Mouse (Mus musculus): ENCODE measurements around the gene Adam12. TPM values are rescaled to one million over a fixed set of nuclear protein-coding genes. Genes with fewer than 3 reads are reported as not detected.

Adam12 gene
- polyA plus RNA-seq, 1 experiment from 2014 or later = 50.9 TPM

DNA sequence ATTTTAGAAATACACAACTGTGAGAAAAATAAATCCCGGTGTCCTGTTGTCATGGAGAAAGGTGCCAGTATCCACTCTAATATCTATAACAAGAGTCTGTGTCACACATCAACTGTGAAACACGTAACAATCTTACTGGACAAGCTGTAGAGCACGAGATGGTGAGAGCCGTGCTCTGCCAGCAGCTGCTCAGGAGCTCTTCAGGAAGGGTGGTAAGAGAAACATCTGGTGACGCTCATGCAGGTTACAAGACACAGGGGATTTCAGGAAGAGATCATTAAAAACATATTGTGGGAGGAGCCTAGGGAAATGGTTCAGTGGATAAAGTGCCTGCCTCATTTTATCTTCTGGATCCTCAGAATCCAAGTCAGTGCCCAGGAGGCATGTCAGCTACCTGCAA is 158.9 kb downstream of the Adam12 start:
- Histone ChIP-seq H3K27me3 (ENCODE audit: insufficient read depth, low read length) (no peaks in the 10 kb centered on the region), H3K4me2 (no peak overlapping the region), H3K9me3 (ENCODE audit: low read depth, low read length) (no peaks in the 10 kb centered on the region), H3K4me1 (ENCODE audit: insufficient read depth) (peaks cover 14% of the 10 kb centered on the region; the same call in 1 of the 2 replicates), H3K4me3 (ENCODE audit: low read depth, low read length) (no peak overlapping the region), H3K27ac (ENCODE audit: low read depth) (peak overlapping the region; percentile 67; the same call in 1 of the 2 replicates), H3K36me3 (ENCODE audit: insufficient read depth) (no peaks in the 10 kb centered on the region), H3K9ac (no peak overlapping the region)
- DNase-seq (no peak), ATAC-seq (ENCODE audit: insufficient read depth) (no peak)
- 71% methylated on average over 5 of the region's 5 CpGs for WGBS
- TF ChIP-seq CTCF (IDR thresholded peaks at IDR 0.05; ENCODE audit: low read depth) = no peak

DNA sequence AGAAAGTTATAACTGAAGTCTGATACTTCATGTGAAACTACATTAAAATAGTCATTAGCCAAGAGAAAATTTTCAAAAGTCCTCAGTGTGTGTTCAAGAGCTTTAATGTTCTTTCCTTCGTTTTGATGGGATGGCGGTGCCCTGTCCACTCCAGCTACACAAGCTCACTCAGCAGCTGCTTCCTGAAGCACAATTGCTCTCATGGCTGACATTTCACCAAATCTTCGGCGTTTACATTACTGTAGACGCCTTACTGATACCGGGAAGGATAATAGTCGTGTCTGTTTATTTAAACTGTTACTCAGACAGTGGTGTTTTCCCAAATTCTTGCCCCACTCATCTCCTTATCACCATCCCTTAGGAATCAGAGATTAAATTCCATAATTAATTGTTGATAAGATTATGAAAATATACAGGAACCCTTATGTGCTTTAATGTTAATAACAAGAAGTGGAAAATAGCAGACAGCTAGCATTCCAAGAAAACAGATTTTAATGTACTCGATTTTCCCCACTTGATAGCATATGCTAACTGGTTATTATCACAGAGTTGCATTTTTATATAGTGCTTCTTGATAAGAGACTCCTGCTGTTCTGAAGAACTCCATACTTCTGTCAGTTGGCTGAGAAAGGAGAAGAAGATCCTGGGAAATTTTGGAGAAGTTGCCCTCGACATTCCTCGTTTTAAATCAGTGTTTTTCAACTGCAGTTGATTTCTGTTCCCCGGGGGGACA is 160.6 kb downstream of the Adam12 start:
- peaks cover 14% of the 10 kb centered on the region; the same call in 1 of the 2 replicates for H3K4me1 ChIP-seq (ENCODE audit: insufficient read depth)
- no peaks in the 10 kb centered on the region for H3K36me3 ChIP-seq (ENCODE audit: insufficient read depth)
- DNase-seq (peak; percentile 89), ATAC-seq (ENCODE audit: insufficient read depth) (peak; percentile 83)
- H3K27me3 ChIP-seq (ENCODE audit: insufficient read depth, low read length) = no peaks in the 10 kb centered on the region
- H3K4me3 ChIP-seq (ENCODE audit: low read depth, low read length) = no peak overlapping the region
- H3K27ac ChIP-seq (ENCODE audit: low read depth) = peak overlapping the region; percentile 67
- WGBS = 17% methylated on average over 11 of the region's 11 CpGs
- H3K9me3 ChIP-seq (ENCODE audit: low read depth, low read length) = no peaks in the 10 kb centered on the region
- H3K9ac ChIP-seq = no peak overlapping the region
- TF ChIP-seq CTCF (IDR thresholded peaks at IDR 0.05; ENCODE audit: low read depth) = no peak
- H3K4me2 ChIP-seq = no peak overlapping the region

GRCm38 (mm10) chr7:134062629-134063028 is 169.3 kb downstream of the Adam12 start:
- Histone ChIP-seq H3K27me3 (ENCODE audit: insufficient read depth, low read length) (no peaks in the 10 kb centered on the region), H3K36me3 (ENCODE audit: insufficient read depth) (no peaks in the 10 kb centered on the region), H3K9me3 (ENCODE audit: low read depth, low read length) (no peaks in the 10 kb centered on the region), H3K4me2 (no peak overlapping the region), H3K4me3 (ENCODE audit: low read depth, low read length) (no peak overlapping the region), H3K4me1 (ENCODE audit: insufficient read depth) (no peaks in the 10 kb centered on the region), H3K27ac (ENCODE audit: low read depth) (no peak overlapping the region), H3K9ac (no peak overlapping the region)
- DNase-seq = no peak
- ATAC-seq (ENCODE audit: insufficient read depth) = no peak
- no peak for TF ChIP-seq CTCF (IDR thresholded peaks at IDR 0.05; ENCODE audit: low read depth)
- WGBS = 73% methylated on average over 4 of the region's 4 CpGs

GRCm38 (mm10) chr7:134052486-134052885 is 179.5 kb downstream of the Adam12 start:
- TF ChIP-seq CTCF (IDR thresholded peaks at IDR 0.05; ENCODE audit: low read depth) = no peak
- Histone ChIP-seq H3K9ac (no peak overlapping the region), H3K36me3 (ENCODE audit: insufficient read depth) (no peaks in the 10 kb centered on the region), H3K4me3 (ENCODE audit: low read depth, low read length) (no peak overlapping the region), H3K4me1 (ENCODE audit: insufficient read depth) (0 out of 2 replicates have a peak, but pooled peaks cover 4% of the 10 kb centered on the region), H3K27ac (ENCODE audit: low read depth) (no peak overlapping the region), H3K27me3 (ENCODE audit: insufficient read depth, low read length) (no peaks in the 10 kb centered on the region), H3K9me3 (ENCODE audit: low read depth, low read length) (no peaks in the 10 kb centered on the region), H3K4me2 (no peak overlapping the region)
- DNase-seq (no peak), ATAC-seq (ENCODE audit: insufficient read depth) (peak; percentile 32; the same call in 1 of the 2 replicates)
- WGBS = 24% methylated on average over 2 of the region's 2 CpGs

- no peak for ATAC-seq (ENCODE audit: insufficient read depth)
- Histone ChIP-seq H3K36me3 (ENCODE audit: insufficient read depth) (no peaks in the 10 kb centered on the region), H3K27ac (ENCODE audit: low read depth) (no peak overlapping the region), H3K4me3 (ENCODE audit: low read depth, low read length) (no peak overlapping the region), H3K27me3 (ENCODE audit: insufficient read depth, low read length) (no peaks in the 10 kb centered on the region), H3K9me3 (ENCODE audit: low read depth, low read length) (no peaks in the 10 kb centered on the region), H3K4me2 (no peak overlapping the region), H3K4me1 (ENCODE audit: insufficient read depth) (0 out of 2 replicates have a peak, but pooled peaks cover 4% of the 10 kb centered on the region), H3K9ac (no peak overlapping the region)
- 29% methylated on average over 1 of the region's 1 CpGs for WGBS
- peak; percentile 71 for DNase-seq
- no peak for TF ChIP-seq CTCF (IDR thresholded peaks at IDR 0.05; ENCODE audit: low read depth)
Measured at GRCm38 (mm10) chr7:134050371-134050770, 181.6 kb downstream of the Adam12 start.

- ATAC-seq (ENCODE audit: insufficient read depth) (no peak), DNase-seq (no peak)
- 87% methylated on average over 3 of the region's 3 CpGs for WGBS
- H3K4me2 ChIP-seq = no peak overlapping the region
- 0 out of 2 replicates have a peak, but pooled peaks cover 3% of the 10 kb centered on the region for H3K4me1 ChIP-seq (ENCODE audit: insufficient read depth)
- no peaks in the 10 kb centered on the region for H3K36me3 ChIP-seq (ENCODE audit: insufficient read depth)
- no peak for TF ChIP-seq CTCF (IDR thresholded peaks at IDR 0.05; ENCODE audit: low read depth)
- no peak overlapping the region for H3K9ac ChIP-seq
- no peak overlapping the region for H3K27ac ChIP-seq (ENCODE audit: low read depth)
- no peaks in the 10 kb centered on the region for H3K9me3 ChIP-seq (ENCODE audit: low read depth, low read length)
- no peak overlapping the region for H3K4me3 ChIP-seq (ENCODE audit: low read depth, low read length)
- H3K27me3 ChIP-seq (ENCODE audit: insufficient read depth, low read length) = no peaks in the 10 kb centered on the region
Measured at GRCm38 (mm10) chr7:134046376-134046775, 185.6 kb downstream of the Adam12 start.

GRCm38 (mm10) chr7:134043576-134043975 is 188.4 kb downstream of the Adam12 start:
- Histone ChIP-seq H3K27me3 (ENCODE audit: insufficient read depth, low read length) (no peaks in the 10 kb centered on the region), H3K9me3 (ENCODE audit: low read depth, low read length) (no peaks in the 10 kb centered on the region), H3K9ac (no peak overlapping the region), H3K4me3 (ENCODE audit: low read depth, low read length) (no peak overlapping the region), H3K36me3 (ENCODE audit: insufficient read depth) (no peaks in the 10 kb centered on the region), H3K4me2 (no peak overlapping the region), H3K4me1 (ENCODE audit: insufficient read depth) (no peaks in the 10 kb centered on the region), H3K27ac (ENCODE audit: low read depth) (no peak overlapping the region)
- TF ChIP-seq CTCF (IDR thresholded peaks at IDR 0.05; ENCODE audit: low read depth) = no peak
- peak; percentile 68 for DNase-seq
- peak; percentile 71 for ATAC-seq (ENCODE audit: insufficient read depth)

Measured in lung, embryonic 14.5 days (tissue).